Mouse (Mus musculus) CD4-positive naive resting alpha-beta T cell, adult 76 days (primary cell): ENCODE measurements around the gene Smap2. TPM values are rescaled to one million over a fixed set of nuclear protein-coding genes. Genes with fewer than 3 reads are reported as not detected.

ENCODE experiments used
- total RNA-seq: library from RNA; stranded (reverse); gene quantifications from one replicate; pipeline ENCODE4 v1.2.4, GENCODE M21; 2023

Smap2 gene
- total RNA-seq = 146 TPM

GRCm38 (mm10) chr4:121016928-121017657 is at the start of gene Smap2:
Gene Smap2, minus strand, starts transcription at chr4:121017247.

GRCm38 (mm10) chr4:121039331-121040115 is 22.5 kb upstream of the Smap2 start, which contains the start of gene Col9a2:
Gene Col9a2, plus strand, starts transcription at chr4:121039385.

GRCm38 (mm10) chr4:120951428-120951973 is 65.5 kb downstream of the Smap2 start, which contains the start of gene Zfp69:
Gene Zfp69, minus strand, starts transcription at chr4:120951699.

DNA sequence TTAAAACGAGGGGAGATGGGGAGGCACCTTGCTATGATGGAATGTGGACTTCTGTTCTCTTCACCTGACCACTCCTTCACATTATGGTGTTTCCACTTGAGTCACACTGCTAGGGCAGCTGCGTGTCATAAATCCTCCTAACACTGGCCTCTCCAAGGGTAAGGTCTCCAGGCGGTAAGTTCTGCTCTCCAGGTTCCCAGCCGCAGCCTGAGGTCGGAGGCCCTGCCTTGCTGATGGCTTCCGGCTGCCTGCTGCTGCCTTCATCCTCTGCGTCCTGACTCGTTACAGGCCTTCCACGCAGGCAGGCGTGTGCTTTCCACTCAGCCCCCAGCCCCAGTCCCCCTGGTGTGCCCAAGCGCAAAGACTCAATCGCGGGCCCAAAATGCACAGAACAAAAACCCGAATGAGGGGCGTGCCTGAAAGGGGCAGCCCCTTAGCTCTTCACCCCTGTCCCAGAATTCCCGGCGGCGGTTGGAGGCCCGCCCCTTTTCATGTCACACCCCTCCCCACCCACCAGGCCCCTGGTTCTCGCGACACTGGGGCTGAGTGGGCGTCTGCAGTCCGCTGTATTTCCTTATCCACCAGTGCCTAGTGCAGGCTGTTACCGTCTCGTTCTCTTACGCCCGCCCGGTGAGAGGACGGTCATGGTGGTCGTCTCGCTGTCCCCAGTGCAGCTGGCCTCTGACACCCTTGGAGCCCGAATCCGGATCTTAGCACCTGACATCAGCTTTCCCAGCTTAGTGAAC is 92.3 kb downstream of the Smap2 start, which contains the start of gene Exo5:
TSS of gene Exo5 (minus strand) at position 464 of the 746 bp plus-strand sequence.

Other genes starting within 250 kb of the Smap2 start
- gene Nfyc, start 185.7 kb downstream of the Smap2 start, total RNA-seq = 101 TPM
- gene Rims3, start 162.4 kb downstream of the Smap2 start, total RNA-seq = 2.8 TPM
- gene Exo5, start 92.2 kb downstream of the Smap2 start, total RNA-seq = 7.9 TPM
- gene Zfp69, start 65.5 kb downstream of the Smap2 start, total RNA-seq = 9.2 TPM
- not detected for gene Col9a2, start 22.1 kb upstream of the Smap2 start, total RNA-seq
- 31.1 TPM for gene Zmpste24, start 81.0 kb upstream of the Smap2 start, total RNA-seq
- gene Tmco2, start 92.0 kb upstream of the Smap2 start, total RNA-seq = not detected
- 69.5 TPM for gene Rlf, start 197.8 kb upstream of the Smap2 start, total RNA-seq